Mouse (Mus musculus) left cerebral cortex, adult 8-10 months (tissue): ENCODE measurements around the gene Klhl32. TPM values are rescaled to one million over a fixed set of nuclear protein-coding genes. Genes with fewer than 3 reads are reported as not detected.
A peak's percentile ranks its signal among the peaks of the same experiment; 100 is the strongest.
"Not testable (repeated sequence)": the region's sequence is repeated elsewhere in the genome, so short reads cannot be mapped to it uniquely, and the experiment has no call there.

Experiments used
- DNase-seq, 2 experiments: peaks; one replicate each; pipeline ENCODE4 v3.0.0; 2022; ENCODE audit warnings: low spot score in 2 of 2
- total RNA-seq, 4 experiments: library from RNA; stranded (reverse); gene quantifications; 2 replicates each; pipeline ENCODE4 v1.2.4; 2022

Klhl32 gene
- total RNA-seq = 10 to 100 TPM; 15.1 to 18.5 (median 17.2) TPM

GRCm38 (mm10) chr4:24850401-24851325 lies at the start of gene Klhl32:
Gene Klhl32 (minus strand): TSS chr4:24851124.
- peak; percentile 73 to 74 for DNase-seq

- no peak for DNase-seq
Measured at GRCm38 (mm10) chr4:24899146-24899545, 48.2 kb upstream of the Klhl32 start.

- no peak for DNase-seq
Measured at GRCm38 (mm10) chr4:24898636-24899035, 47.7 kb upstream of the Klhl32 start.

- peak; percentile 93 to 94 for DNase-seq
Measured at GRCm38 (mm10) chr4:24897851-24898515, 47.1 kb upstream of the Klhl32 start, which contains the start of gene Ndufaf4. Gene Ndufaf4 (plus strand): TSS chr4:24898083.

- DNase-seq = no peak
Measured at GRCm38 (mm10) chr4:24897351-24897750, 46.4 kb upstream of the Klhl32 start.

GRCm38 (mm10) chr4:24896829-24897228 lies 45.9 kb upstream of the Klhl32 start:
- peak in 1 of 2 experiments; percentile 17 for DNase-seq

- no peak for DNase-seq
Measured at GRCm38 (mm10) chr4:24894625-24895024, 43.7 kb upstream of the Klhl32 start.

- DNase-seq = not testable (repeated sequence)
Measured at GRCm38 (mm10) chr4:24892293-24892692, 41.4 kb upstream of the Klhl32 start.

GRCm38 (mm10) chr4:24889386-24889785 lies 38.5 kb upstream of the Klhl32 start:
- not testable (repeated sequence) for DNase-seq

- DNase-seq = no peak
Measured at GRCm38 (mm10) chr4:24869230-24869629, 18.3 kb upstream of the Klhl32 start.

GRCm38 (mm10) chr4:24865691-24866090 lies 14.8 kb upstream of the Klhl32 start:
- no peak for DNase-seq

GRCm38 (mm10) chr4:24847406-24847805 lies 3.5 kb downstream of the Klhl32 start:
- no peak for DNase-seq

- no peak for DNase-seq
Measured at GRCm38 (mm10) chr4:24845546-24845945, 5.4 kb downstream of the Klhl32 start.

GRCm38 (mm10) chr4:24838567-24838966 lies 12.4 kb downstream of the Klhl32 start:
- DNase-seq = no peak

GRCm38 (mm10) chr4:24835555-24835954 lies 15.4 kb downstream of the Klhl32 start:
- no peak for DNase-seq

- no peak for DNase-seq
Measured at GRCm38 (mm10) chr4:24808316-24808715, 42.6 kb downstream of the Klhl32 start.

GRCm38 (mm10) chr4:24801881-24802280 lies 49.0 kb downstream of the Klhl32 start:
- DNase-seq = no peak

- no peak for DNase-seq
Measured at GRCm38 (mm10) chr4:24801343-24801742, 49.6 kb downstream of the Klhl32 start.

GRCm38 (mm10) chr4:24800345-24800936 lies 50.5 kb downstream of the Klhl32 start:
- no peak for DNase-seq

- DNase-seq = peak; percentile 9 to 61
Measured at GRCm38 (mm10) chr4:24799037-24799436, 51.9 kb downstream of the Klhl32 start.

GRCm38 (mm10) chr4:24797868-24798267 lies 53.1 kb downstream of the Klhl32 start:
- DNase-seq = no peak

- DNase-seq = no peak
Measured at GRCm38 (mm10) chr4:24797280-24797679, 53.6 kb downstream of the Klhl32 start.
